Comparison of ENCODE assay signal across 8 mouse cellular contexts in the genomic region with DNA sequence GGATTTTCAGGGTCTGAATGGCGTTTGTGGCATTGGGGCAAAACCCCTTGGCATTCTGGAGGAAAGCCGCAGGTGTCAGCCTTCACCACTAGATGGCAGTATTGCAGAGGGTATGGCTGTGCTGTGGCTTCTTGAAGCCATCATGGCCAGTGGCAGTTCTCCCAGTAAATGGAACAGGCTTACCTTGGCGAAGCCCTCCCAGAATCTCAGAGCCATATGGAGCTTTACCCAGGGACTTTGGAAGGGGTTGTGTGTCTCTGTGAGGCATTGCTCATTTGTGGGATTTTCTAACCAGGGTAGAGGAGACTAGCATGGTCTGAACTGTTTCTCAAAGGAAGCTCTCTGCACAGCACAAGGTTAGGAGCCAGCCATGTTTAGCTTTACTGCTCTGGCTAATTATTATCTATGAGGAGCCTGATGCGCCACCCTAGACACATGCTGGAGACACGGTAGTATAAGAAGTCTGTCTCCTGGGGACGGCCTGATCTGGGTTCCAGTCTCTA. TPM values are rescaled to one million over a fixed set of nuclear protein-coding genes. Genes with fewer than 3 reads are reported as not detected.
A peak's percentile ranks its signal among the peaks of the same experiment; 100 is the strongest.
DNase-seq lines count a peak whose midpoint lies in the region; ATAC-seq and TF ChIP-seq lines count a peak whose summit lies in the region.

No protein-coding gene starts in this region.

- TF ChIP-seq CTCF in heart, postnatal 0 days (IDR thresholded peaks at IDR 0.05; ENCODE audit: low read depth), result peak; percentile 92

- H3K27ac ChIP-seq in heart, postnatal 0 days (ENCODE audit: low read depth), result no peak overlapping the region
- H3K27ac ChIP-seq in liver, embryonic 13.5 days, result no peak overlapping the region
- H3K27ac ChIP-seq in neural tube, embryonic 13.5 days (replicated peaks), result no peak overlapping the region

- DNase-seq in 3T3-L1 (ENCODE audit: low read depth, low spot score), result peak; percentile 83
- peak; percentile 58 for DNase-seq in adrenal gland, adult 8-10 months
- DNase-seq in embryo, embryonic 11 days, result peak; percentile 87
- peak; percentile 57 for DNase-seq in heart, postnatal 0 days (ENCODE audit: low spot score)
- DNase-seq in kidney, postnatal 14 days, result peak; percentile 76
- peak; percentile 17 for DNase-seq in liver, embryonic 13.5 days
- peak; percentile 46 for DNase-seq in telencephalon, adult 2 months (ENCODE audit: low read depth, low spot score)

- H3K4me3 ChIP-seq in heart, postnatal 0 days (ENCODE audit: low read depth, low read length), result no peak overlapping the region
- no peak overlapping the region for H3K4me3 ChIP-seq in liver, embryonic 13.5 days (replicated peaks)
- no peak overlapping the region for H3K4me3 ChIP-seq in neural tube, embryonic 13.5 days

- no peaks in the 10 kb centered on the region for H3K9me3 ChIP-seq in heart, postnatal 0 days (replicated peaks; ENCODE audit: control insufficient read depth, low read length)
- no peaks in the 10 kb centered on the region for H3K9me3 ChIP-seq in liver, embryonic 13.5 days (replicated peaks)
- no peaks in the 10 kb centered on the region for H3K9me3 ChIP-seq in neural tube, embryonic 13.5 days

- 37% methylated on average over 6 of the region's 6 CpGs for WGBS in heart, postnatal 0 days
- WGBS in liver, embryonic 13.5 days (ENCODE audit: insufficient replicate concordance), result 33% methylated on average over 6 of the region's 6 CpGs
- 32% methylated on average over 6 of the region's 6 CpGs for WGBS in neural tube, embryonic 13.5 days

- no peaks in the 10 kb centered on the region for H3K36me3 ChIP-seq in heart, postnatal 0 days (replicated peaks; ENCODE audit: control insufficient read depth, insufficient read depth, low read length)
- H3K36me3 ChIP-seq in liver, embryonic 13.5 days, result no peaks in the 10 kb centered on the region
- no peaks in the 10 kb centered on the region for H3K36me3 ChIP-seq in neural tube, embryonic 13.5 days

- H3K27me3 ChIP-seq in heart, postnatal 0 days (ENCODE audit: control insufficient read depth, insufficient read depth, low read length), result no peaks in the 10 kb centered on the region
- H3K27me3 ChIP-seq in liver, embryonic 13.5 days, result no peaks in the 10 kb centered on the region
- no peaks in the 10 kb centered on the region for H3K27me3 ChIP-seq in neural tube, embryonic 13.5 days

- no peak for TF ChIP-seq EP300 in heart, postnatal 0 days (IDR thresholded peaks at IDR 0.05; ENCODE audit: low read depth)

- ATAC-seq in heart, postnatal 0 days (ENCODE audit: insufficient read depth, low read depth), result 0 out of 2 replicates have a peak, but pooled peaks have one; percentile 58
- peak; percentile 43 for ATAC-seq in liver, embryonic 13.5 days (ENCODE audit: low read depth)
- peak; percentile 82 for ATAC-seq in neural tube, embryonic 13.5 days (ENCODE audit: low read depth)

- no peak overlapping the region for H3K9ac ChIP-seq in heart, postnatal 0 days (replicated peaks; ENCODE audit: low read depth, low read length)
- H3K9ac ChIP-seq in liver, embryonic 13.5 days, result no peak overlapping the region
- H3K9ac ChIP-seq in neural tube, embryonic 13.5 days, result no peak overlapping the region

- H3K4me2 ChIP-seq in heart, postnatal 0 days (ENCODE audit: low read depth, low read length), result no peak overlapping the region
- H3K4me2 ChIP-seq in liver, embryonic 13.5 days, result no peak overlapping the region
- H3K4me2 ChIP-seq in neural tube, embryonic 13.5 days, result no peak overlapping the region

- no peaks in the 10 kb centered on the region for H3K4me1 ChIP-seq in heart, postnatal 0 days (ENCODE audit: control insufficient read depth, insufficient read depth)
- peaks cover 5% of the 10 kb centered on the region; the same call in 1 of the 2 replicates for H3K4me1 ChIP-seq in liver, embryonic 13.5 days (replicated peaks)
- H3K4me1 ChIP-seq in neural tube, embryonic 13.5 days (replicated peaks), result no peaks in the 10 kb centered on the region

RNA-seq across cellular contexts. Expression of gene Oit1, which starts 22.5 kb away (rescaled TPM):
- total RNA-seq in adrenal gland, adult 8-10 months (2022), result not detected
- total RNA-seq in heart, postnatal 0 days (2014; rRNA removed; ENCODE audit: low replicate concordance), result not detected in 2 replicates
- polyA plus RNA-seq in heart, postnatal 0 days (2015; fragmentation: Nextera tagmentation; extraction: Ambion mirVana), result 0.82 TPM in 1 of 2 replicates, not detected in the other
- polyA plus RNA-seq in liver, embryonic 13.5 days (2015; fragmentation: Nextera tagmentation; extraction: Ambion mirVana), result not detected in 2 replicates
- polyA plus RNA-seq in neural tube, embryonic 13.5 days (2015; fragmentation: Nextera tagmentation; extraction: Ambion mirVana), result not detected in 2 replicates

RNA-seq across cellular contexts. Expression of gene Fam107a, which starts 38.2 kb away (rescaled TPM):
- total RNA-seq in adrenal gland, adult 8-10 months (2022), result 1 to 10 TPM; 3.7 to 6.7 (median 5.6) TPM
- 3.2 and 5.0 TPM in 2 replicates for total RNA-seq in heart, postnatal 0 days (2014; rRNA removed; ENCODE audit: low replicate concordance)
- polyA plus RNA-seq in heart, postnatal 0 days (2015; fragmentation: Nextera tagmentation; extraction: Ambion mirVana), result 0.14 and 0.26 TPM in 2 replicates
- polyA plus RNA-seq in liver, embryonic 13.5 days (2015; fragmentation: Nextera tagmentation; extraction: Ambion mirVana), result 0.08 TPM in 2 replicates
- 0.84 and 0.91 TPM in 2 replicates for polyA plus RNA-seq in neural tube, embryonic 13.5 days (2015; fragmentation: Nextera tagmentation; extraction: Ambion mirVana)

Comparison
In these comparisons a context has a peak if more than half of its experiments do, and no peak if none do; other contexts are left out.
1. DNase-seq: peak in every context shown above with its lines; median percentile 87 in embryo, embryonic 11 days; 83 in 3T3-L1; 76 in kidney, postnatal 14 days; 58 in adrenal gland, adult 8-10 months; 57 in heart, postnatal 0 days; 46 in telencephalon, adult 2 months; 17 in liver, embryonic 13.5 days.